Mouse (Mus musculus): Measurements from ENCODE around the gene Ube2j2. TPM values are rescaled to one million over a fixed set of nuclear protein-coding genes. Genes with fewer than 3 reads are reported as not detected.

Gene Ube2j2
- total RNA-seq (2014; fragmentation: Nextera tagmentation) (118 and 122 TPM in 2 replicates), total RNA-seq (2017) (124 and 178 TPM in 2 replicates), polyA plus RNA-seq (2012) (167 and 223 TPM in 2 replicates)

DNA sequence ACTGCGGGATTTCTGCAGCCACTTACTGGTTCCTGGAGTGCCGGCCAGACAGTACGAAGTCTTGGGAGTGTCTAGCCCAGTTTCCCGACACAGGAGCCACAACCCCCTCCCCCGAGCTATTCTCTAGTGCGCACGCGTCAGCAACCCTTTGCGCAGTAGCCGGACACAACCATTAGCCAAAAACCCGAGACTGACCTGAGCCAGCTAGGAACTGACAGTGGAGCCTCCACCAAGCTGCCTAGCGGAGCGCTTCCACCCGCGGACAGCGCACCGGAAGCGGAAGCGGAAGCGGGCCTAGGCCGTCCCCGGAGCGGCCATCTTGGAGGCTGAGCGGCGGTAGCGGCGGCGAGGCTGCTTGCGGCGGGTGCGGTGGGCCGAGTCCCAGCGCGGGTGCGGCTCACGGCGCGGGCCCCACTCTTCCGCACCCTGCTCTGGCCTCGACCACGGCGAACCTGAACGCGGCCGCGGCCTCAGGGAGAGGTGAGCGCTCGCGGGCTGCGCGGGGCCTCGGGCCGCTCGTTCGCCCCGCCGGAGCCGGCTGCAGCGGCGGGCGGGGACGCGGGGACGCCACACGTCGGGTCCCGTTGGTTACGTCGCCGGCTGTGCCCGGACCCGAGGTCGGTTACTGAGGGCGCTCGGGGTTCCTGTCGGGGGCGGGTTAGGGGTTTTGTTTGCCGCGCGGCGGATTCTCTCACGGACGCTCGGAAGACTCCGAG is at the start of gene Ube2j2:
Gene Ube2j2 (plus strand): TSS at position 298 of the 716 bp plus-strand sequence.
- peaks cover 42% of the 10 kb centered on the region for H3K4me1 ChIP-seq (ENCODE audit: insufficient read depth, low read depth, low read length)
- H3K9me3 ChIP-seq (replicated peaks) = no peaks in the 10 kb centered on the region
- no peaks in the 10 kb centered on the region; the same call in 1 of the 2 replicates for H3K27me3 ChIP-seq (ENCODE audit: insufficient read depth, low read length)
- DNase-seq (ENCODE audit: low spot score) (peak; percentile 80), ATAC-seq (ENCODE audit: extremely low read depth, insufficient number of reproducible peaks, low FRiP score, poor library complexity, severe bottlenecking) (peak; percentile 93)
- peak within 1 kb of the TSS; percentile 97 for H3K4me3 ChIP-seq (ENCODE audit: low read depth, low read length)
- TF ChIP-seq GATA1 (IDR thresholded peaks at IDR 0.05; ENCODE audit: borderline replicate concordance, low read length) (no peak), GATA2 (IDR thresholded peaks at IDR 0.05; ENCODE audit: borderline replicate concordance, low read depth, low read length) (no peak), POLR2AphosphoS5 (IDR thresholded peaks at IDR 0.05; ENCODE audit: insufficient replicate concordance, low read depth, low read length) (no peak), TAL1 (conservative IDR thresholded peaks at IDR 0.05; ENCODE audit: low read depth, low read length) (no peak), CTCF (IDR thresholded peaks at IDR 0.05; ENCODE audit: low read depth, low read length) (no peak)
- H3K36me3 ChIP-seq (replicated peaks) = peaks cover 36% of the 10 kb centered on the region

DNA sequence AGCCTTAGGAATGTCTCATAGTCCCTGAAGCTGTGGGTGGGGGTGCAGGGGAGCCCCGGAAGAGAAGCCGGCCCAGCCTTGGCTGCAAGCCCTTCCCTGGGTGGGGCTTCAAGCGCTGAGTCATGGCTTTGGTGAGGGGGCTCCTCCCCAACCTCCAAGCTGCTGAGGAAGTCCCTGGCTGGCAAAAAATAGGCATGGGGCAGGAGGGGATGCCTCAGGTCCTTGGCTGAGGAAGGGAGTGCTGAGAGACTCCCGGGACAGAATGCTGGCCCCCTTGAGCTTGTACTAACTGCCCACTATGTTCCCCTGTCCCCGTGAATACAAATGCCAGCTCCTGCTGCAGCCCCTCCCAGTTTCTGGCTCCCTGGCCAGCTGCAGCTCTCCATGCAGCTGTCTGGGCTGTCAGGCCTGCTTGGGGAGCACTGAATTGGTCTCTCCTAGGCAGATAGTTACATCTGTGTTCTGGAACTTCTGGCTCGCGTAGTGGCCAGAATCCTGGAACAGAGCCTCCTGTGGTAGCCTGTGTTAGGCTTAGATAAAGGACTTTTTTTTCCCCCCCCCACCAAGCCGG is 49.2 kb upstream of the Ube2j2 start:
- Histone ChIP-seq H3K4me1 (ENCODE audit: insufficient read depth, low read depth, low read length) (peaks cover 55% of the 10 kb centered on the region), H3K9me3 (replicated peaks) (no peaks in the 10 kb centered on the region), H3K36me3 (replicated peaks) (peaks cover 62% of the 10 kb centered on the region), H3K4me3 (ENCODE audit: low read depth, low read length) (peak overlapping the region; percentile 90; the same call in 1 of the 2 replicates), H3K27me3 (ENCODE audit: insufficient read depth, low read length) (no peaks in the 10 kb centered on the region)
- peak; percentile 84 for DNase-seq (ENCODE audit: low spot score)
- ATAC-seq (ENCODE audit: extremely low read depth, insufficient number of reproducible peaks, low FRiP score, poor library complexity, severe bottlenecking) = peak; percentile 69
- no peak for TF ChIP-seq CTCF (IDR thresholded peaks at IDR 0.05; ENCODE audit: low read depth, low read length)
- TF ChIP-seq TAL1 (conservative IDR thresholded peaks at IDR 0.05; ENCODE audit: low read depth, low read length) = no peak
- TF ChIP-seq POLR2AphosphoS5 (IDR thresholded peaks at IDR 0.05; ENCODE audit: insufficient replicate concordance, low read depth, low read length) = no peak
- TF ChIP-seq GATA2 (IDR thresholded peaks at IDR 0.05; ENCODE audit: borderline replicate concordance, low read depth, low read length) = no peak
- TF ChIP-seq GATA1 (IDR thresholded peaks at IDR 0.05; ENCODE audit: borderline replicate concordance, low read length) = no peak

DNA sequence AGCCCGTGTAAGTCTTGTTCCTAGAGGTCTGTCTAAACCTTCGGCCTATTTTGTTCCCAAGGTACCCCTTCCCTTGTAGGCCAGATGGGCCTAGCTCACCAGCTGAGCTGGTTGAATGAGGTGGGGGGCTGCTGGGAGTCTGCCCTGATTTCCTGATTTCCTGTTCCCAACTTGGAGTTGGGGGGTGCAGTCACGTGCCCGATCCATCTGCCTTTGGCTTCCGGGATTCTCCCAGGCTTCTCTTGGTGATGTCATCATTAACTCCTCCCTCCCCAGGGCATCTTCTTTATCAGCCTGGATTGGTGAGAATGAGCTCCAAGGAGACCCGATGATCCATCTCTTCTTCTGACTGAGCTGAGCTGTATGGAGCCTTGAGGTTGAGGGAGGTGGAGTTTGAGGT is 48.4 kb upstream of the Ube2j2 start:
- Histone ChIP-seq H3K4me1 (ENCODE audit: insufficient read depth, low read depth, low read length) (peaks cover 47% of the 10 kb centered on the region), H3K36me3 (replicated peaks) (peaks cover 62% of the 10 kb centered on the region), H3K4me3 (ENCODE audit: low read depth, low read length) (no peak overlapping the region; the same call in 1 of the 2 replicates), H3K9me3 (replicated peaks) (no peaks in the 10 kb centered on the region), H3K27me3 (ENCODE audit: insufficient read depth, low read length) (no peaks in the 10 kb centered on the region)
- TF ChIP-seq GATA1 (IDR thresholded peaks at IDR 0.05; ENCODE audit: borderline replicate concordance, low read length) (no peak), TAL1 (conservative IDR thresholded peaks at IDR 0.05; ENCODE audit: low read depth, low read length) (no peak), GATA2 (IDR thresholded peaks at IDR 0.05; ENCODE audit: borderline replicate concordance, low read depth, low read length) (no peak), POLR2AphosphoS5 (IDR thresholded peaks at IDR 0.05; ENCODE audit: insufficient replicate concordance, low read depth, low read length) (no peak), CTCF (IDR thresholded peaks at IDR 0.05; ENCODE audit: low read depth, low read length) (no peak)
- ATAC-seq (ENCODE audit: extremely low read depth, insufficient number of reproducible peaks, low FRiP score, poor library complexity, severe bottlenecking) = no peak
- no peak for DNase-seq (ENCODE audit: low spot score)

DNA sequence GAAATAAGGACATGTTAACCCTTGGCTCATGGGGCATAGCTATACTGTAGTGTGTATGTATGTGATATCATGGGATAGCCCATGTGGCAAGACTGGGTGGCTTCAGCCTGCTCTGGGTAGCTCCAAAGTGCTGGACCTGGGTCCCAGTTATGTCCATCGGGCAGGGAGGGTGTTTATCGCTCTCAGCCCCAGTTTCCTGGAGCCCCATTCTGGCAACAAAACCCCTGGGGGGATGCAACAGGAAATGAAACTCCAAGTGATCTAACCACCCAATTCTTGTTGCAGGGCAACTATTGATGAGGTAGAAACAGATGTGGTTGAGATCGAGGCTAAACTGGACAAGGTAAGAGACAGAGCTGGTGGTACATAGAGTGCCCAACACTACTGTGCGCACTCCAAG is 47.8 kb upstream of the Ube2j2 start:
- H3K9me3 ChIP-seq (replicated peaks) = no peaks in the 10 kb centered on the region
- peaks cover 41% of the 10 kb centered on the region for H3K4me1 ChIP-seq (ENCODE audit: insufficient read depth, low read depth, low read length)
- ATAC-seq (ENCODE audit: extremely low read depth, insufficient number of reproducible peaks, low FRiP score, poor library complexity, severe bottlenecking) (no peak), DNase-seq (ENCODE audit: low spot score) (no peak)
- peaks cover 63% of the 10 kb centered on the region for H3K36me3 ChIP-seq (replicated peaks)
- no peak overlapping the region for H3K4me3 ChIP-seq (ENCODE audit: low read depth, low read length)
- no peaks in the 10 kb centered on the region for H3K27me3 ChIP-seq (ENCODE audit: insufficient read depth, low read length)
- TF ChIP-seq POLR2AphosphoS5 (IDR thresholded peaks at IDR 0.05; ENCODE audit: insufficient replicate concordance, low read depth, low read length) (no peak), GATA1 (IDR thresholded peaks at IDR 0.05; ENCODE audit: borderline replicate concordance, low read length) (no peak), TAL1 (conservative IDR thresholded peaks at IDR 0.05; ENCODE audit: low read depth, low read length) (no peak), CTCF (IDR thresholded peaks at IDR 0.05; ENCODE audit: low read depth, low read length) (no peak), GATA2 (IDR thresholded peaks at IDR 0.05; ENCODE audit: borderline replicate concordance, low read depth, low read length) (no peak)

DNA sequence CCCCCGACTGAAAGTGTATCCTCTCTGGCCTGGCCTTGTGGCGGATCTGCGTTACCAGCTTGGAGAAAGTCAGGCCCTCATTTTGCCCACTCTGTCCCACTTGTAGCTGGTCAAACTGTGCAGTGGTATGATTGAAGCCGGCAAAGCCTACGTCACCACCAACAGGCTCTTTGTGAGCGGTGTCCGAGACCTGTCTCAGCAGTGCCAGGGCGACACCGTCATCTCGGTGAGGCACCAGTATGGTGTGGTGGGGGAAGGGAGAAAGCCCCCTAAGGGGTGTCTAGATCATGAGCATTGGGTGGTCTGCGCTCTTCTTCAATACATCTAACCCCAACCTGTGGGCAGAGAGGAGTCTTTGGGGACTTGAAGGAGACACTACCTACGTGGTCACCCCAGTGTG is 47.2 kb upstream of the Ube2j2 start:
- Histone ChIP-seq H3K4me3 (ENCODE audit: low read depth, low read length) (no peak overlapping the region), H3K9me3 (replicated peaks) (no peaks in the 10 kb centered on the region), H3K4me1 (ENCODE audit: insufficient read depth, low read depth, low read length) (peaks cover 34% of the 10 kb centered on the region), H3K27me3 (ENCODE audit: insufficient read depth, low read length) (no peaks in the 10 kb centered on the region), H3K36me3 (replicated peaks) (peaks cover 69% of the 10 kb centered on the region)
- DNase-seq (ENCODE audit: low spot score) (no peak), ATAC-seq (ENCODE audit: extremely low read depth, insufficient number of reproducible peaks, low FRiP score, poor library complexity, severe bottlenecking) (no peak)
- TF ChIP-seq GATA2 (IDR thresholded peaks at IDR 0.05; ENCODE audit: borderline replicate concordance, low read depth, low read length) (no peak), CTCF (IDR thresholded peaks at IDR 0.05; ENCODE audit: low read depth, low read length) (no peak), POLR2AphosphoS5 (IDR thresholded peaks at IDR 0.05; ENCODE audit: insufficient replicate concordance, low read depth, low read length) (no peak), TAL1 (conservative IDR thresholded peaks at IDR 0.05; ENCODE audit: low read depth, low read length) (no peak), GATA1 (IDR thresholded peaks at IDR 0.05; ENCODE audit: borderline replicate concordance, low read length) (no peak)

- Histone ChIP-seq H3K27me3 (ENCODE audit: insufficient read depth, low read length) (no peaks in the 10 kb centered on the region), H3K9me3 (replicated peaks) (no peaks in the 10 kb centered on the region), H3K4me1 (ENCODE audit: insufficient read depth, low read depth, low read length) (peaks cover 23% of the 10 kb centered on the region), H3K4me3 (ENCODE audit: low read depth, low read length) (no peak overlapping the region), H3K36me3 (replicated peaks) (peaks cover 86% of the 10 kb centered on the region)
- no peak for TF ChIP-seq GATA2 (IDR thresholded peaks at IDR 0.05; ENCODE audit: borderline replicate concordance, low read depth, low read length)
- no peak for TF ChIP-seq POLR2AphosphoS5 (IDR thresholded peaks at IDR 0.05; ENCODE audit: insufficient replicate concordance, low read depth, low read length)
- no peak for TF ChIP-seq GATA1 (IDR thresholded peaks at IDR 0.05; ENCODE audit: borderline replicate concordance, low read length)
- no peak for TF ChIP-seq TAL1 (conservative IDR thresholded peaks at IDR 0.05; ENCODE audit: low read depth, low read length)
- TF ChIP-seq CTCF (IDR thresholded peaks at IDR 0.05; ENCODE audit: low read depth, low read length) = no peak
- DNase-seq (ENCODE audit: low spot score) = no peak
- ATAC-seq (ENCODE audit: extremely low read depth, insufficient number of reproducible peaks, low FRiP score, poor library complexity, severe bottlenecking) = no peak
Observed at GRCm38 (mm10) chr4:155898318-155898717, 45.3 kb upstream of the Ube2j2 start.
